Mouse (Mus musculus) adrenal gland, adult 8-10 months (tissue): ENCODE results near the gene Dusp12. TPM values are rescaled to one million over a fixed set of nuclear protein-coding genes. Genes with fewer than 3 reads are reported as not detected.

Experiments used
- DNase-seq: peaks from one replicate; pipeline ENCODE4 v3.0.0; 2022
- total RNA-seq, 4 experiments: library from RNA; stranded (reverse); gene quantifications; 2 replicates each; pipeline ENCODE4 v1.2.4; 2022

The Dusp12 gene
- 10 to 100 TPM; 20.7 to 34.0 (median 24.7) TPM for total RNA-seq

DNA sequence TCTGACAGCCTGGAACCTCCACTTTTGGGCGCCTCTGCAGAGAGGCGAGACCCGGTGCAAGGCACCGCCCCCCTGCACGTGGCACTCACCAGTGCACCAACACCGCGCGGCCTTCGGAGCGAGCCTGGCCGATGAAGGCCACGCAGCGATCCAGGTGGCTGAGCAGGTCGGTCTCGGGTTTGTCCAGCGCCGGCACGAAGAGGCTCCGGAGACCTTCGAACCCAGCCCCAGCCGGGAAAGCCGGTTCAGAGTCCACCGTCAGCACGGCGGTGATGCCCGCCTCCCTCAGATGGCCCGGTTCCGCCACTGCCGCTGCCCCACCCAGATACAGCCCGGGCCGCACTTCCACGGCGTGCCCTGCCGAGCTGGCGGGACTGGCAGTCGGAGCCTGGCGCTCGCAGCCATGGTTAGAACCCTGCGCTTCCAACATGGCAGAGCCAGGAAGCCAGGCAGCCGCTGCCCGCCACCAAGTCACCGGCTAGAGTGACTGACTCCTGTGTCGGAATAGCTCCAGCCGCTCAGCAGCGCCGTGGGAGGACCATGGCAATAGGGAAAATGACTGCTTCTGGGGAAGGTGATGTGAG lies at the start of gene Dusp12, which contains the start of gene Gm26620:
Gene Dusp12 (minus strand): TSS at position 563 of the 584 bp plus-strand sequence.
Gene Gm26620 (plus strand): TSS at position 88 of the 584 bp plus-strand sequence.
- DNase-seq, result peak; percentile 82

DNA sequence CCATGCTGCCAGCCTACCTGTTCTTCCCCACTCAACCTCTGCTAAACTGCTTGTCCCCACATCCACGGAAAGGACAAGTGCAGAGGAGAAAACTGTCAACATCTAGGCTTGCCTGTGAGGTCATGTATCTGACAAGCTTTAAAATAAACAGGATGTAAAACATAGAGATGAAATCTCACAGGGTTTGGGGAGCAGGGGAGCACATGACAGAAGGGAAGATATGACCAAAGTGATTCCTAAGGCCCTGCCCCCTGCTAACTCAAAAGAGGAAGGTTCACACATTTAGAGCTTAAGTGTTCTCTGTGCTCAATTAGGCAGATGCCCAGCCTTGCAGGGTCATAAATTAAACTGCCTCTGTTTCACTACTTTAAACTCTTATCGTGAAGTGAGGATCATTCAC lies 49.0 kb upstream of the Dusp12 start:
- no peak for DNase-seq

DNA sequence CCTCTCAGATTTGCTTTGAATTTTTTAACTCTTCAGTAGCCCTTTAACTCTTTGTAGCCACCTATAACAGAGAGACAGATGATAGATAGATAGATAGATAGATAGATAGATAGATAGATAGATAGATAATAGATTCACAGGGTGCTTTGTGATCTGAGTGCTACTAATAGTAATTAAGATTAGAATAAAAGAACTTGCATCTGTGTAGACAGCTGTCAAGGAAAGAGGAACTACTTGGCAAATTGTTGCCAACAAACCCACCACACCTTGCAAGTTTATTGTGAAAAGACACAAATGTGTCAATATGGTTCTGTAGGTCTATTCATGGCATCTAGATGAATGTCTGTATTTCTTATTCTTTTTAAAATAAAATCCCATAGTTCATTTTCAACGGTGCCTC lies 48.6 kb upstream of the Dusp12 start:
- DNase-seq, result no peak

DNA sequence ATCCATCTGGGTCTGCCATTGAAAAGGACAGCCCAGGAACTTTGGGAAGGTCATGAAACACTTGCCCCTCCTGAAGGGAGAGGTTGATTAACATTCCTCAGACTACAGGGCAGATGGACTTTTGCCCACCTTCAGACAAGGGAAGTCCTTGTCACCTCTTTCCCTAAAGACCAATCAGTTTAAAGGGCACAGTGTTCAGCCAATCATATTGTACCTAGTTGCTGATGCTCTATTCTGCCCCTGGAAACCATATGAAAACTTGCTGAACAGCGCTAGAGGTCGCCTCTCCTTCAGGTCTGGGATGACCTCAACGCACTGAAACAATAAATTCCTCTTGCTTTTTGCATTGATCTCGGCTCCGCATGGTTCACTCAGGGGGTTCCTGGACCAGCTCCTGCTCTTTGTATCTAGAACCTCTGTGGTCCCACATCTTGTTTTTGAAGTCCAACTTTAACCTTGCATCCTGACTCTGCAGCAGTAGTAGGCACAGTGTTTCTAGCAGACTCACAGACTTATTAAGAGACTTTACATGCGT lies 48.1 kb upstream of the Dusp12 start:
- DNase-seq, result no peak

GRCm38 (mm10) chr1:170932043-170932442 lies 46.7 kb upstream of the Dusp12 start:
- no peak for DNase-seq

DNA sequence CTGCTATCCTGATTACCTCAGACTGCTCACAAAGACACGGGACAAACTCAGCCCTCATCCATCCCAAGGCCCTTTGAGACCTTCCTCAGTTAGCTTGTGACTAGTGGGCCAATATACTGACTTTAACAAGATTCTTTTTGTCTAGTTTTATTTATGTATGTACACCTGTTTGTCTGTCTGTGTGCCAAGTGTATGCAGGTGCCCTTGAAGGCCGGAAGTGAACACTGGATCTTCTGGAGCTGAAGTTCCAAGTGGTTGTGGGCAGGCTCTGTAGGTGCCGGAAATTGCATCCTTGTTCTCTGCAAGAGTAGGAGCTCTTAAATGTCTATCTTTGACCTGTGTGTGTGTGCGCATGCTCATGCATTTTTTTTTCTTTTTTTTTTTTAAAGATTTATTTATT lies 43.9 kb upstream of the Dusp12 start:
- DNase-seq, result no peak

- DNase-seq, result no peak
Measured at GRCm38 (mm10) chr1:170928467-170928866, 43.1 kb upstream of the Dusp12 start.

DNA sequence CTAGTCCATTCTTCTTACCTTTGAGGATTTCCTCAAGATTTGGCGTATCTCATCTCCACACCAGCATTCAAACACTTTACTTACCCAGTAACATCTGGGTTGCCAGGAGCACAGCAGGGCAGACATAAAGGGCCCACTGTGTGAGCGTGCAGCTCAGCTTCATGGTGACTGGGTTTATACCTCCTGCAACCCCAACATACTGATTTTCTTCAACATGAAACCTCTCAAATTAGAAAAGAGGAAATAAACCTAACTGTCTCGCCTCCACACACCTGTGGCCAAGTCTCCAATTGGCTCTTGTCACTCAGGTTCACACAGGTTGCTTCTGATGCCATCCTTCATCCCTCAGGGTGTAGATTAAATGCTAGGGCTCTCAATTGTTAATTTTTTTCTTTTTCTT lies 42.0 kb upstream of the Dusp12 start, which contains the start of gene Fcrla:
Gene Fcrla (minus strand): TSS at position 206 of the 400 bp plus-strand sequence.
- DNase-seq, result no peak

GRCm38 (mm10) chr1:170926941-170927340 lies 41.6 kb upstream of the Dusp12 start:
- peak; percentile 20 for DNase-seq

- DNase-seq, result no peak
Measured at GRCm38 (mm10) chr1:170924485-170924884, 39.1 kb upstream of the Dusp12 start.

- DNase-seq, result no peak
Measured at GRCm38 (mm10) chr1:170919308-170919707, 34.0 kb upstream of the Dusp12 start.

DNA sequence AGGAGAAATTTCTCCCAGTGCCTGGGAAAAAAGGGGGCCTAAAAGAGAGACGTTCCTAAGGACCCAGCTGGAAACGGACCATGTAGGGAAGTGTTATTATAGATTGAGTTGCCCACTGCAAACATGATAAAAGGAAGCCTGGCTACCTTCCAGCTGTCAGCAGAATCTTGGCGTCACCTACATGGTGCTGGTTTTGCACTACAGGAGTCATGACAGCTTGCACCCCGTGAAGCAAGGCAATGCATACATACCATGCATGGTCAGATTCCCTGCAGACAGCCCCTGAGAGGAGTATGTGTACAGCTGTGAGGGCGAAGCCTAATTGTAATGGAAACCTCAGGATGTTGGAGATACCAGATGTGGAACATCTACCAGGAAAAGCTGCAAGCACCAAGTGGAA lies 30.3 kb upstream of the Dusp12 start:
- no peak for DNase-seq

GRCm38 (mm10) chr1:170912891-170913615 lies 27.7 kb upstream of the Dusp12 start, which contains the start of gene Fcrlb:
Gene Fcrlb, minus strand, starts transcription at chr1:170912941.
- DNase-seq, result no peak

- no peak for DNase-seq
Measured at GRCm38 (mm10) chr1:170911907-170912660, 26.7 kb upstream of the Dusp12 start.

DNA sequence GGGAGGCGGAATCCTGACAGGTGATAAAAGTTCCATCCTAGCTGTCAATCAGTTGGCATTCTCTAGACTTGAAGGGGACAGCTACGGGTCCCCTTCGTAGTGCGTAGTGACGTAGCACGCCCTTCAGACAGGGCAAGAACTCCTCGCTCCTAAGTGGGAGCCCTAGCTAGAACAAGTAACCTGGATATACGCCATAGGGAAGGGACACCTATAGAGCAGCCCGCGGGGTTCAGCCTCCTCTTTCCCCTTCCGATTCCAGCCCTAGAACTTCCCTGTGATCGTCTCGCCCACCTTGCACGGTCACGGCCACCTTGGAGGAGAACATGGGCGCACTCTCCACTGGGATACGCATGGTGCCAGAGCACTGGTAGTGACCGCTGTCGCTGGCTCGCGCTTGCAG lies 23.0 kb upstream of the Dusp12 start:
- DNase-seq, result no peak

GRCm38 (mm10) chr1:170907456-170908191 lies 22.3 kb upstream of the Dusp12 start:
- peak; percentile 21 for DNase-seq

- no peak for DNase-seq
Measured at GRCm38 (mm10) chr1:170907111-170907455, 21.7 kb upstream of the Dusp12 start.

GRCm38 (mm10) chr1:170903485-170903884 lies 18.1 kb upstream of the Dusp12 start:
- no peak for DNase-seq

DNA sequence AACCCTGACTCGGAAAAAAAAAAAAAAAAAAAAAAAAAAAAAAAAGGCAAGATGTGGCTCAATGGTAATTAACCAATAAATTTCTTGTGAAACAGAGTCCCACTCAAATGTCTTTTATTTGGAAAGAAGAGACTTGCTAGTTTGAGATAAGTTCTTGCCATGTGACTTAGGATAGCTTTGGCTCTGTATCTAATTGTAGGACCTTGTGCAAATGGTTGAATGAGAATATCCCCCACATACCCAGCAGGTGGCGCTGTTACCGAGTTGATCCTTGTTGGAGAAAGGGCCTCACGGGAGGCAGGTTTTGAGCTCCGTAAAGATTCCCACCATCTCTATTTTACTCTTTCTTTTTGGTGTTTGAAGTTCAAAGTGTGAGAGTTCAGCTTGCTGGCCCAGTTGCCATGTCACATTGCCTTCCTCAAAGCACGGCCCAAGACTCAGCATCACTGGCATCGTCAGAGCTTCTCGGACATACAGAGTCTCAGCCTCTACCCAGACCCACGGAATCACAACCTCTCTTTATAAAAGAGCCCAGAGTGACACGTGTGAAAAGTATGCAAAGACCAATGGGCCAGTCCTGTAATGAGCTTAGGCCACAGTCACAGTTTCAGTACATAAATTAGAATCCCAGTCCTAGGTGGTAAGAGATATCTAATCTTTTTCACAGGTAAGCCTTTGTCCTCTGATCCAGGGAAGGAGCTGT lies 16.3 kb upstream of the Dusp12 start:
- peak; percentile 74 for DNase-seq

- no peak for DNase-seq
Measured at GRCm38 (mm10) chr1:170900799-170901467, 15.6 kb upstream of the Dusp12 start.

- DNase-seq, result no peak
Measured at GRCm38 (mm10) chr1:170898413-170899075, 13.2 kb upstream of the Dusp12 start.
